Mouse (Mus musculus) megakaryocyte, adult 5-6 weeks (primary cell): Measurements from ENCODE around the gene Gpr18. TPM values are rescaled to one million over a fixed set of nuclear protein-coding genes. Genes with fewer than 3 reads are reported as not detected.

Source experiments
- ATAC-seq: 2 replicates; pipeline ENCODE4 v1.8.0; 2016; ENCODE audit warnings: mild to moderate bottlenecking, inconsistent platforms; ENCODE audit not compliant: poor library complexity, severe bottlenecking
- total RNA-seq, 2 experiments: library from RNA; stranded (forward) in 1 of 2; stranded (reverse) in 1 of 2; fragments of 153-499, 151-499 nt in 1 of 2; fragments of 221-1000, 200-1000 nt in 1 of 2; gene quantifications; 2 replicates each; pipeline versions ENCODE4 v1.2.3 to v1.2.4; 2015 to 2017

Gene Gpr18
- total RNA-seq, 2 experiments from 2014 or later, result 11.3 to 12.9 TPM

DNA sequence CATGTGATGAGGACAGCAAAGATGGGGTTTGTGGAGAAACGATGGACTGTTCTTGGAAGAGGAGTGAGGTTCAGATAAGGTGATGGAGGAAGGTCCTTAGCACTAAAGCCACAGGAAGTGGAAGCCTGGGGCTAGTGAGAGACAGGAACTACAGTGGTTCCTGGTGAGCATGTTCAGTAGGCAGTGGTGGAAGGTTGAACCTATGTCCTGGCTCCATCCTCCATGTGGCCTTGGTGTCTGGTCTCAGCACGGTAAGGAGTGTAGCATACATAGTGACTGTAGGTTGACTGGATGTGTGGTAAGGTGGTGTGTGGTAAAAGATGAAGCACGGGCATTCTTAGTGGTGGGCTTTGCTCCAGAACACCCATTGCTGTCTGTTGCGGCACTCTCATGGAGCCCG lies 34.3 kb upstream of the Gpr18 start:
- ATAC-seq, result peak; percentile 46

GRCm38 (mm10) chr14:121949436-121949835 lies 33.9 kb upstream of the Gpr18 start:
- ATAC-seq, result no peak

GRCm38 (mm10) chr14:121947966-121948365 lies 32.4 kb upstream of the Gpr18 start:
- ATAC-seq, result no peak

DNA sequence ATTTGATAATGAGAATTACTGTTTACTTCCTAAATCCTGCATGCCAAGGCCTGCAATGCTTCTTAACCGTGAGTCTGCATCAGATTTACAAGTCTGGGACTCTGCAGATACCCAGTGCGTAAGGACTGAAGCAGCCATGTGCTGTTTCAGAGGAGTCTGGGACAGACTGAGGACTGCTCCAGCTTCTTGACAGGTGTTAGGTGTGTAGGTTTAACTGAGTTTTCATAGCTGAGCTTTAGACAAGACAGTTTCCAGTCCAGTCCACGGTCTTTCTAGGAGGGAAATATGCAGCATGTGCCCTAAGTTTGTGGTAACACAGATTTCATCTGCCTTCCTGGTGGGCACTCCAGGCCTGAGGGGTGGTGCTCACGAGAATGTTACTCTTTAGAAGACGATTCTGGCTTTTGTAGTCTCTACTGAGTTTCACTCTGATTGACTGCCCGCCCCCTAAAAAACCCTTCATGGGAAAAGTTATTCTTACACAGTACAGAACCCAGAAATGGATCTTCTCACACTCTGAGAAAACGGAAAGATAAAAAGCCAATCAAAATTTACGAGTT lies 31.7 kb upstream of the Gpr18 start:
- no peak for ATAC-seq

GRCm38 (mm10) chr14:121946728-121947127 lies 31.1 kb upstream of the Gpr18 start:
- ATAC-seq, result no peak

GRCm38 (mm10) chr14:121946131-121946530 lies 30.6 kb upstream of the Gpr18 start:
- no peak for ATAC-seq

- ATAC-seq, result no peak
Observed at GRCm38 (mm10) chr14:121939582-121939981, 24.0 kb upstream of the Gpr18 start.

GRCm38 (mm10) chr14:121938256-121939191 lies 22.9 kb upstream of the Gpr18 start:
- ATAC-seq, result peak; percentile 65

DNA sequence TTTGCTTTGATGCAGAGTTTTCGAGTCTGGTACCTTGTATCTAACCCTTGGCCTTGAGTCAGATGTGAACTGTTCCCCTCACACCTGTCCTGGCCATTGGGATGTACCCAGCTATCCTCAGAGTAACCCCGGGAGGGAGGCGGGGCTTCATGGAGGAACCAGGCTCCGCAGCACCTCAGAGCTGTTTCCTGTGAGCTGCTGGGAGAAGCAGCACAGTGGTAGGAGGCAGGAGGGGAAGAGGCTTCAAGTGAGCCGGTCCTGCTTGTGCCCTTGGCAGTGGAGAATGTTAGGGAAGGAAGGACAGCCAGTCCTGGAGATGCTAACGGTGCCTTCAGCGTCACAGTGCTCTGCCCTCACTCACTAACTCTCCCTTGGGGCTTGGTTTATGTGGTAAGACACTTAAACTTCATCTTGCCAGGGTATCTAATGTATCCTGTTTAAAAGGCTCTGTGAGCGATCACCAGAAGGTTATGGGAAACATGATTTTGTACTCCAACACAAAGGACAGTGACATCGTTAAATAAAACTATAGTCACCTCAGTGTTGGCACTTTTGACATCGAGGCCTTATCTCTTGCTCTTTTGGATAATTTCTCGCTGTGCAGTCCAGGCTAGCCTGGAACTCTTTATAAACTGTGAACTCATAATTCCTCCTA lies 22.1 kb upstream of the Gpr18 start:
- ATAC-seq, result peak; percentile 48

DNA sequence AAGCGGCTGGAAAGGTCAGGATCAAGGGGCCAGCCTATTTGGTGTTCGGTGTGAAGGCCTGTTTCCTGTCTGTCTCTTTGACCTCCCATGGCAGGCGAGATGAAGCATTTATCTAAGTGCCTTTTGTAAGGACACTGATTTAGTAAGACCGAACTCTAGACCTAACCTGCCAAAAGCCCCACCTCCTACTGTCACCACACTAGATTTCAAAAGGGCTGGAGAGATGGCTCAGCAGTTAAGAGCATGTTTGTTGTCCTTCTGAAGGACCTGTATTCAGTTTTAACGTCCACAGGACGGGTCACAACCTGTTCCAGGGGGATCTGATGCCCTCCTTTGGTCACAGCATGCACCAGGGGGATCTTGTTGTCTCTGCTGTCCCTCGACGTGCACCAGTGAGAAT lies 21.3 kb upstream of the Gpr18 start:
- no peak for ATAC-seq

DNA sequence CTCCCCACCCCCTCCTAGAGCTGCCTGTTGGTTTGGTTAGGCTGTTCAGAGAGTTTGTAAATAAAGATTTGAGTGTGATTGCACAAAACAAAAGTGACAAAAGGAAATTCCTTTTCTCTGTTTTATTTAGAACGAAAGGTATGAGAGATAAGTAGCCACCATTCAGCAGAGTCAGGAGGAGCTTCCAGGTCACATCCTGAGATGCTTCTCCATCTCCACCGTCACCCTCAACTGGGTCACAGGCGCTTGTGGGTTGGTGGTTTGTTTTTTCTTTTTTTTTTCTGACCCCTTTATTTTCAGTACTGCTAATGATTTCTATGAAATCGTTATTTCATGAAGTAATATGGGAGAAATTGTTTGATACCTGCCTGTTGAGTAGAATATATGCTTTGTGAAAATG lies 20.8 kb upstream of the Gpr18 start:
- ATAC-seq, result no peak

DNA sequence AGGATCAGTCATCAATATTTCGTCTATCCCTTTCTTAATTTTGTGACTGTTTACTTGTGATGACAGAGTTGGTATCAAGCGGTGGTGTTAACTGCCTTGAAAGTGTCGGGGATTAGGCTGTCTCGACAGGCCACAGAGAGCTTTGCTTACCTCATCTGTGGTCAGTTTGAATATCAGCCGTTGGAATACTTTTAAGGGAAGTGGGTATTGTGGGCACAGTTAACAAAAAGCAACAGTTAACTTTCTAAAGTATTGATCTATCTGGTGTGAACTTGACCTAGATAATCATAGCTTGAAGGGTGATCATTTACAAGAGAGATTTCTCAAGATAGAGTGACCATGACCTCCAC lies 19.0 kb upstream of the Gpr18 start:
- peak; percentile 47 for ATAC-seq

GRCm38 (mm10) chr14:121933906-121934596 lies 18.5 kb upstream of the Gpr18 start:
- peak; percentile 3; the same call in 1 of the 2 replicates for ATAC-seq

DNA sequence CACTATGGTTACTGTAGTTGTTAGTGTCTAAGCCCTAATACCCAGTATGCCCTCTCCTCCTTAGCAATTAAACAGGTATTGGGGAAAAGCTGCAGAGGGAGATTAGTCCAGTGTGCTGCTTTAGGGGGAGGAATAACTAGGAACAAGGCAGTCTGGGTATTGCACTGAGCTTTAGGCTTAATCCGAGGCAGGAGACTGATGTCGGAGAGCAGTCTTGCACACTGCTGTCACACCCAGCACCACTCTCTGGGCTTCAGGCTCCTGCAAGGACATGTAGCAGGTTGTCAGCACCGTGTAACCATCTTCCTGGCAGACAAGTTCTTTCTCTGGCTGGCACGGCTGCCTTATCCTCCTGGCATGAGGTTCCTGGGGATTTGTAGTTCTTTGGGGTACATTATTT lies 16.6 kb upstream of the Gpr18 start:
- ATAC-seq, result no peak

- no peak for ATAC-seq
Observed at GRCm38 (mm10) chr14:121931594-121931993, 16.0 kb upstream of the Gpr18 start.

DNA sequence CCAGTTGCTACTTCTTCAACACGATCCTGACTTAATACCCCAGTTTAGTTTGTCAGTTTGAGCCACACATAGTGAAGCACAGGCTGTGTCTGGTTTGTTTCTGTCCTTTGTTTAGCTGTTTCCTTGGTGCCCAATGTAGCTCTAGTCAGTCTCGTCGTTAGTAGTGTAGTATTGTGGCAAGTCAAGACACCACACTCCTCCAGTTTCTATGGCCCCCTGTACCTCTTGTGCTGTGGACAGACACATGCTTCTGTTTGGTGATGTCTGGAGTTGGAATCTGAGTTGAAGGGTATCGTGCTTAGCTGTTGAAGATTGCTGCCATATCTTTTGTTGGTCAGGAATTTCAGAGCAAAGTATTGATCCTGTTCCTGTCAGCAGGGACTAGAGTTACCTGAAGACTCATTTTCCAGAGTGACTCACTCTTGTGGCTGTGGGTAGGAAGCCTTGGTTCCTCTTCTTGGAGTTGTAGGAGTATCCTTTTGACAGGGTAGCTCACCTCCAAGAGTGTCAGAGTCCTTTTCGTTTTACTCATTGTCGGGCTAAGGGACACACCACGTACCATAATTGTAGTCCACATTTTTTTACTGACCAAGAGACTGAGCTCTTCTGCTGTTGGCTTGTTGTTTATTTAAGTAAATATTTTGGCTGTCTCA lies 15.3 kb upstream of the Gpr18 start:
- ATAC-seq, result peak; percentile 39

DNA sequence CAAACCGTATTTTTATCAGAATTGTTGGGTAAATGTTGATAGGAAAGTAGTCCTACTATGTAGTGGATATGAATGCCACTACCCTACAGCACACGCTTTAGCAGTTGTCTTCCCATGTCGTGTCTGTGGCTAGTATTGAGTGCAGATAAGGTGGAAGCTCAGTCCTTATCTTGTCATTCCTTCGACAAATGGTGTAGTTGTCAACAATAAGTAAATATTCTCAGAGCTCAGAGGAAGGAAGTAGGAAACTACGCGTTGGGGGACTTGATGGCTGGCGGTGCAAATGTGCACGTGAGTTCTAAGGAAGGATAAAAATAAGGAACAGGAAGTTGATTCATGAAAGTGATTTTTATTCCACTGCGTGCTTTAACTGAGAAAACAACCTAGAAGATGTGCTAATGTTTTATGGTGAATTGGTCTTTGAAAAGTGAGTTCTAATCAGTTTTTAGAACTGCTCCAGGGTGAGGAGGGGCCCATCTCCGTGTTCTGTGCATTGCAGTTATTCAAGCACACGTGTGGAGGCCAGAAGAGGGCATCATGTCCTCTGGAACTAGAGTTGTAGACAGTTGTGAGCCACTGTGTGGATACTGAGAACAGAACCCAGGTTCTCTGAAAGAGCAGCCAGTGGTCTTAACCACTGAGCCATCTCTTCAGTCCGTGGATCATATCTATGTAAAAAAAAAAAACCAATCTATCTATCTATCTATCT lies 13.8 kb upstream of the Gpr18 start:
- peak; percentile 59 for ATAC-seq

- ATAC-seq, result peak; percentile 47
Observed at GRCm38 (mm10) chr14:121928375-121929137, 13.0 kb upstream of the Gpr18 start.

GRCm38 (mm10) chr14:121927451-121927850 lies 11.9 kb upstream of the Gpr18 start:
- ATAC-seq, result no peak
